Comparison of ENCODE assay signal across 28 mouse cellular contexts in the genomic region with DNA sequence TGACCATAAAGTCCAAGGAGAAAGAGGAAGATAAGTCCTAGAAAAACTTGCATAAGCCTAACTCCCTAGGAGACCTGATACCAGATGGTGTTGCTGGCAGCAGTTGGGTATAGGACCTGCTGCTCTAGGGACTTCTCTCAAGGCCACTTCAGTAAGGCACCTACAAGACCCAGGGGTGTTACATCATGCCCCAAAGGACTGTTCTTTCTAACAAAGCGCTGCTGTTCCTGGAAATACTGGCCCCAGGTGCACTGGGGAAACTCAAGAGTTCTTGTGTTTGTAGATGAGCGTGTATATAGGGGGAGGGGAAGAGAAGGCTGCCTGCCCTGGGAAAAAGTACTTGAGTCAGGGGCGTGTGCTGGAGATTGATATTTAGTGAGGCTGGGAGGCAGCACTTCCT. TPM values are rescaled to one million over a fixed set of nuclear protein-coding genes. Genes with fewer than 3 reads are reported as not detected.
DNase-seq lines count a peak whose midpoint lies in the region; ATAC-seq and TF ChIP-seq lines count a peak whose summit lies in the region.
"Had no signal": no experiment of that assay in that cellular context is flagged by ENCODE, and none has a peak within 500 bp of the region (broad histone marks: within the 10 kb centered on the region; RNA-seq: fewer than 3 reads in every experiment).

No protein-coding gene starts in this region.

- H3K4me3 ChIP-seq in lung, embryonic 14.5 days (ENCODE audit: low read depth, low read length): no peak overlapping the region
- no peak overlapping the region for H3K4me3 ChIP-seq in lung, adult 2 months (replicated peaks; ENCODE audit: extremely low read depth, low read depth, low read length)
- H3K4me3 ChIP-seq in heart, adult 2 months: no peak overlapping the region
- H3K4me3 ChIP-seq: embryonic facial prominence, embryonic 13.5 days; forebrain, embryonic 13.5 days; hindbrain, embryonic 13.5 days; limb, embryonic 13.5 days; megakaryocyte, embryonic 14.5 days; midbrain, embryonic 12.5 days; myocyte had no signal

- WGBS in lung, embryonic 14.5 days: 47% methylated on average over 3 of the region's 3 CpGs
- 60% methylated on average over 3 of the region's 3 CpGs for WGBS in lung, adult 2 months
- 83% methylated on average over 3 of the region's 3 CpGs for WGBS in heart, adult 2 months

- H3K9me3 ChIP-seq in lung, embryonic 14.5 days (ENCODE audit: low read depth, low read length): no peaks in the 10 kb centered on the region
- H3K9me3 ChIP-seq: embryonic facial prominence, embryonic 13.5 days; forebrain, embryonic 13.5 days; hindbrain, embryonic 13.5 days; limb, embryonic 13.5 days; midbrain, embryonic 12.5 days had no signal

- TF ChIP-seq POLR2A in lung, adult 2 months (IDR thresholded peaks at IDR 0.05; ENCODE audit: borderline replicate concordance, extremely low read depth, low read depth, low read length): no peak
- TF ChIP-seq POLR2A in heart, adult 2 months (IDR thresholded peaks at IDR 0.05; ENCODE audit: insufficient read depth, low read depth, low read length): no peak

- no peaks in the 10 kb centered on the region for H3K27me3 ChIP-seq in lung, embryonic 14.5 days (ENCODE audit: insufficient read depth, low read length)
- H3K27me3 ChIP-seq in heart, adult 2 months (ENCODE audit: control insufficient read depth, insufficient read depth, low read length): no peaks in the 10 kb centered on the region
- H3K27me3 ChIP-seq: embryonic facial prominence, embryonic 13.5 days; forebrain, embryonic 13.5 days; hindbrain, embryonic 13.5 days; limb, embryonic 13.5 days; midbrain, embryonic 12.5 days had no signal

- peak overlapping the region; percentile 48 for H3K27ac ChIP-seq in lung, embryonic 14.5 days (ENCODE audit: low read depth)
- H3K27ac ChIP-seq in heart, adult 2 months: no peak overlapping the region
- H3K27ac ChIP-seq: embryonic facial prominence, embryonic 13.5 days; forebrain, embryonic 13.5 days; hindbrain, embryonic 13.5 days; kidney, postnatal 0 days; limb, embryonic 13.5 days; midbrain, embryonic 12.5 days had no signal

- DNase-seq in lung, embryonic 14.5 days: peak; percentile 71
- DNase-seq in lung, adult 2 months: no peak
- peak; percentile 13 for DNase-seq in thymus, postnatal 0 days (ENCODE audit: low spot score)
- no peak for DNase-seq in thymus, adult 18-20 months
- DNase-seq in urinary bladder, postnatal 14 days (ENCODE audit: low spot score): no peak
- DNase-seq in heart, adult 2 months: no peak
- DNase-seq: adrenal gland, postnatal 25 days; B cell, adult 2 months; cerebellum, adult 11-12 months; cerebellum, adult 9-11 months; embryo, embryonic 11 days; gastrocnemius, postnatal 10 days; heart, postnatal 36 days; kidney, adult 8-10 months; kidney, postnatal 4 days; thymus, postnatal 14 days had no signal

- intact Hi-C loops in heart, adult 2 months (cut with DNase I): no loop called here

- H3K36me3 ChIP-seq in lung, embryonic 14.5 days (ENCODE audit: insufficient read depth): no peaks in the 10 kb centered on the region
- no peaks in the 10 kb centered on the region for H3K36me3 ChIP-seq in heart, adult 2 months (ENCODE audit: control insufficient read depth, insufficient read depth, low read length)
- H3K36me3 ChIP-seq: embryonic facial prominence, embryonic 13.5 days; hindbrain, embryonic 13.5 days; limb, embryonic 13.5 days; midbrain, embryonic 12.5 days had no signal

- H3K9ac ChIP-seq in lung, embryonic 14.5 days: no peak overlapping the region
- no peak overlapping the region for H3K9ac ChIP-seq in heart, adult 2 months (ENCODE audit: low read depth, low read length)
- H3K9ac ChIP-seq: embryonic facial prominence, embryonic 13.5 days; forebrain, embryonic 13.5 days; hindbrain, embryonic 13.5 days; limb, embryonic 13.5 days; midbrain, embryonic 12.5 days had no signal

- peaks cover 18% of the 10 kb centered on the region for H3K4me1 ChIP-seq in lung, embryonic 14.5 days (ENCODE audit: insufficient read depth)
- H3K4me1 ChIP-seq in lung, adult 2 months (ENCODE audit: control insufficient read depth, insufficient read depth, low read length): no peaks in the 10 kb centered on the region
- H3K4me1 ChIP-seq in heart, adult 2 months (ENCODE audit: control insufficient read depth, insufficient read depth, low read length): no peaks in the 10 kb centered on the region

- no peak for TF ChIP-seq CTCF in lung, embryonic 14.5 days (IDR thresholded peaks at IDR 0.05; ENCODE audit: low read depth)
- no peak for TF ChIP-seq CTCF in lung, adult 2 months (IDR thresholded peaks at IDR 0.05; ENCODE audit: insufficient read depth, low read length)
- TF ChIP-seq CTCF in heart, adult 2 months (IDR thresholded peaks at IDR 0.05): no peak

- no peaks in the 10 kb centered on the region for H3K79me2 ChIP-seq in heart, adult 2 months (replicated peaks; ENCODE audit: control insufficient read depth, insufficient read depth, low read length)

- peak; percentile 80 for ATAC-seq in lung, embryonic 14.5 days (ENCODE audit: insufficient read depth)
- ATAC-seq in megakaryocyte progenitor cell, adult 5-6 weeks (replicated peaks; ENCODE audit: poor library complexity): peak; percentile 43
- ATAC-seq: forebrain, embryonic 13.5 days; intestine, embryonic 16.5 days had no signal

- TF ChIP-seq EP300 in heart, adult 2 months (IDR thresholded peaks at IDR 0.05; ENCODE audit: insufficient read depth, low read depth, low read length): no peak

- H3K4me2 ChIP-seq in lung, embryonic 14.5 days: no peak overlapping the region
- H3K4me2 ChIP-seq: embryonic facial prominence, embryonic 13.5 days; forebrain, embryonic 13.5 days; heart, embryonic 11.5 days; hindbrain, embryonic 13.5 days; limb, embryonic 13.5 days; liver, embryonic 11.5 days; midbrain, embryonic 12.5 days had no signal

RNA-seq across cellular contexts. Expression of a gene that starts 16.6 kb away (rescaled TPM):
- polyA plus RNA-seq in lung, embryonic 14.5 days (2014; fragmentation: Nextera tagmentation; extraction: Ambion mirVana): 6.2 and 6.8 TPM in 2 replicates
- polyA plus RNA-seq in lung, adult 2 months (2012; rRNA removed): 11.1 and 14.4 TPM in 2 replicates
- 1.2 TPM in 2 replicates for polyA plus RNA-seq in thymus, postnatal 0 days (2015; fragmentation: Nextera tagmentation; extraction: Ambion mirVana)
- 7.7 and 9.4 TPM in 2 replicates for total RNA-seq in megakaryocyte progenitor cell, adult 5-6 weeks (2015)
- 2.4 and 7.2 TPM in 2 replicates for total RNA-seq in megakaryocyte progenitor cell, adult 5-6 weeks (2017)
- total RNA-seq in heart, adult 2 months (2021): 10 to 100 TPM; 12.2 to 13.0 TPM
- 7.8 and 13.6 TPM in 2 replicates for polyA plus RNA-seq in heart, adult 2 months (2012; rRNA removed)

Comparison
In these comparisons a context has a peak if more than half of its experiments do, and no peak if none do; other contexts are left out.
1. DNase-seq: peak in lung, embryonic 14.5 days (single experiment) and thymus, postnatal 0 days (single experiment); none in lung, adult 2 months (single experiment), thymus, adult 18-20 months (0 of 2), urinary bladder, postnatal 14 days (single experiment) and heart, adult 2 months (0 of 2).